Mouse (Mus musculus) frontal cortex, adult 2 months (tissue): ENCODE data around the gene Socs2. TPM values are rescaled to one million over a fixed set of nuclear protein-coding genes. Genes with fewer than 3 reads are reported as not detected.

ENCODE experiments used
- DNase-seq, 2 experiments: peaks; one replicate each; pipeline ENCODE4 v3.0.0; 2022; ENCODE audit warnings: low spot score in 1 of 2; ENCODE audit errors: extremely low spot score in 1 of 2
- polyA plus RNA-seq: library from polyadenylated mRNA; depleted of rRNA; stranded (reverse); fragments of >200 nt; gene quantifications from 2 replicates; pipeline ENCODE4 v1.2.3, GENCODE M21; 2012; rRNA removed

Gene Socs2
- 21.2 and 25.0 TPM in 2 replicates for polyA plus RNA-seq

DNA sequence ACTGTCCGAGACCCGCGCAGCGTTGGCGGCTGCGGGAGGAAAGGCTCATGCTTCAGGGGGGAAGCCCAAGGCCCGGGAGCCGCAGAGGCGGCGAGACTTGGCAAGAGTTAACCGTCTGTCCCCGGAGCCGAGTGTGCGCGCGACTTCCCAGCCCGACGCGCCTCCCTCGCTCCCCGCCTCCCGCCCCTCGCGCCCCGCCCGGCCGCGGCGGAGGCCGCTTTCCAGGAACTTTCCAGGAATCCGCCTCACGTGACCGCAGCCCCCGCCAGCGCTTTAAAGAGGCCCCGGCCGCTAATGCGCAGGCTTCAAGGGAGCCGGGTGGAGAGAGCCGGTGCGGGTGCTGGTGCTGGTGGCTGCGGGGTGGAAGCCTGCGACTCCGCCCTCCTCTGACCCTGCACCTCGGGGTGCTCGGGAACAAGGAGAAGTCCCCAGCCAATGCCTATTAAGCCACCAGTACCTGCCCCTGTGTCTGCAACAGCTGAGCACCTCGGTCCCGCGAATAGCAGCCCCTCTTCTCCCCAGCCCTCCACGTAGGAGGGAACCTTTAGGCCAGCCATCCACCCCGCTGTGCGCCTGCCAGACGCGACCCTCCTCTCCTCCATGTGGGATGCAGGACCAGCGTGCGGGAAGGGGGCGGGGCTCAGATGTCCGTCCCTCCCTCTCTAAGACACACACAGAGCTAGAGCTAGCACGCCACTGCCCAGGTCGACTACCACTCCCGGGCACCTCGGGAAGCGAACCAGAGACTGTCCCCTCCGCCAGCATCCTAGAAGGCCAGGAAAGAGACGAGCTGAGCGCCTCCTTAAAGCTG, at the start of gene Socs2:
Socs2 (minus strand) TSS at position 496 of the 811 bp plus-strand sequence.
- DNase-seq = peak; percentile 80 to 95

DNA sequence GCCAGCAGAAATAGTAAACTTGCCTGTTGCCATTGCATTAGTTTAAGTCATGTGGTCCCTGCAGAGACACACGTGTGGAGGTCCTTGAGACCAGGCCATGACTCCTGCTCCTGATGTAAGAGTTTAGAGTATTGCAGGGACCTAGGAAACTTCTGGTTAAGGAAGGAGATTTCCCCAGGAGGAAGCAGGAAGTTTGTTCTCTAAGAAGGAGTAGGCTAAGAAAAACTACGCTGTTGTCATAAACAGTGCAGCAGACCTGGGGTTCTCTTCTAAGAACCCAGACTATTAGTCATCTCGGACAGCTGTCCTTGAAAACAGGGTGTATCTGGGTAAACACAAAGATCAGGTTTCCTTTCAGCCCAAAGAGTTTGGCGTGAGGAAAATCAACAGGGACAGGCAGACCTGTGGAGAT, 48.5 kb upstream of the Socs2 start:
- no peak for DNase-seq

DNA sequence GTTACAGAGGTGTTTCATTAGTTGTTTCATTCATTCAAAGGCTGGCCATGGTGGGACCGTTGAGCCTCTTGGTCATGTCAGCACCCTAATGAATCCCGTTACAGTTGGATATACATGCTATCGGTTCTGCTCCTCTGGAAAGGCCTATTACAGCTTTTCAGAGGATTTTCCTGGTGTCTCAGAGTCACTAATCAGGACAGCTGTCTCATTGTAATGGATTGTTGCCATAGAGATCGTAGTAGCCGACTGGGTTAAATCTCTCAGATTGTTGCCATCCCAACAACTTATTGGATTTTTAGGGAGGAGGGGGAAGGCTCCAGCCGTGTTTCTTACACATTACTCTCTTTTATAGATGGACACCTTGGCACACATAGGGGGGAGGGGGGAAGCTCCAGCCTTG, 47.5 kb upstream of the Socs2 start:
- DNase-seq = no peak

DNA sequence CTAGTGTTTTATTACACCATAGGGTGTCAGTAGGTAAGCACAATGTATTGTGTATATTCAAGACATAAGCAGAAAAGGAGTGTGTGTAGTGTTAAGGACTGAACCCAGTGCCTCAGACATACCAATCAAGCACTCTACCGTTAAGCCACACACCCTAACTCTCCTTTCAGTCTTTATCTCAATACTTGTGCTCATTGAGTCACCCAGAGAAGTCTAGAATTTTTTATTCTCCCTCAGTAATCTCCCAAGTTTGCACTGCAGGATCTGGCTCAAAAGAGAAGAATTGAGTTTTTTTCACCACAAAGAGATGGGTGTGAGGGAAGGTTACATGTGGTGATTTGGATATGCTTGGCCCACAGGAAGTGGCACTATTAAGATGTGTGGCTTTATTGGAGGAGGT, 45.3 kb upstream of the Socs2 start:
- DNase-seq = no peak

DNA sequence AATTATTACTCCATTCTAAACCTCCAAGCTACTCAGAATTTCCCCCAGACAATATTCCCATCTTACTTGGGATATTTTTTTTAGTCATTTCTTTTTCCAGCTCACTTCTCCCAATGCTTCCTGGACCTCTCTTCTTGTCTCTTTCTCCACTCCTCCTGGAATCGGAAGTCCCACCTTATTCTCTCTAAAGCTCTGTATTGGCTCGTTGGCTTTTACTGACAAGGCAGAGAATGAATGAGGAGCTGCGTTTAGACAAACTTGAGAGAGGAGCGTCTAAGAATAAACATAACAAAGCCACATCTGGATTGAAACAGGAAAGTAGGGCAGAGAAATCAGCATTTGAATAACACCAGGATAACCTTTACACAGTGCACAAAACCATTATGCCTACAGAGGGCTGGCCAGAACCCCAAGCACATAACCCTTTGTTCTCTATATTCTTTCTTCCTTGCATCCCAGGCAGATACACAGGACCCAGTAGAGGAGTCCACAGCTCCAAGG, 44.1 kb upstream of the Socs2 start:
- no peak for DNase-seq

DNA sequence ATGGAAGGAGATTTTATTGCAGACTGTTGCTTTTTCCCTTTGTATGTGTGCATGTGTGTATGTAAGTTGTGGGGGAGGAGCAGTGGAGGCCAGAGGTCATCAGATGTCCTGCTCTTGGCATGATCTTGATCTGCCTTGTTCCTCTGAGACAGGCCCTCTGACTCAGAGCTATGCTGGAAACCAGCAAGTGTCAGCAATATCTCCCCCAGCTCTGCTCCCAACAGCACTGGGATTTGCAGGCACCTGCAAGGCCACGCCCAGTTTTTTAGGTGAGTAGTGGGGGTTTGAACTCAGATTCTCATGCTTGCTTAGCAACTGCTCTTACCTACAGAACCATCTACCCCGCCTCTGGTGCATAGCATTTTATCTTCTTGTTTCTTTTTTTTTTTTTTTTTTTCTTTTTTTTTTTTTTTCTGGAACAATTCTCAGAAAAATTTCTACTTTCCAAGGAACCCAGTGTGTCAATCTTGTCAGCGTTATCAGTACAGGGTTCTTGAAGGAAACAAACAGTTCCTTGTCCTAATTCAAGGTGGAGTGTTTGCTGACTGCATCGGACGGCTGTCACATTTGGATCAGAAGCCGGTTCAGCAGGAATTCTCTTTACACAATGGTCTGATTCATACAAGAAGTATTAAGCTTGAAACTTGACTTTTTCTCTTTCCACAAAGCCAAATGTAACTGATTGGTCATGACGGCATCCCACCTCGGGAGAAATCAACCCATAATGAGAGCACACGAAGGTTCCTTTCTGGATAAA, 41.2 kb upstream of the Socs2 start:
- no peak for DNase-seq

DNA sequence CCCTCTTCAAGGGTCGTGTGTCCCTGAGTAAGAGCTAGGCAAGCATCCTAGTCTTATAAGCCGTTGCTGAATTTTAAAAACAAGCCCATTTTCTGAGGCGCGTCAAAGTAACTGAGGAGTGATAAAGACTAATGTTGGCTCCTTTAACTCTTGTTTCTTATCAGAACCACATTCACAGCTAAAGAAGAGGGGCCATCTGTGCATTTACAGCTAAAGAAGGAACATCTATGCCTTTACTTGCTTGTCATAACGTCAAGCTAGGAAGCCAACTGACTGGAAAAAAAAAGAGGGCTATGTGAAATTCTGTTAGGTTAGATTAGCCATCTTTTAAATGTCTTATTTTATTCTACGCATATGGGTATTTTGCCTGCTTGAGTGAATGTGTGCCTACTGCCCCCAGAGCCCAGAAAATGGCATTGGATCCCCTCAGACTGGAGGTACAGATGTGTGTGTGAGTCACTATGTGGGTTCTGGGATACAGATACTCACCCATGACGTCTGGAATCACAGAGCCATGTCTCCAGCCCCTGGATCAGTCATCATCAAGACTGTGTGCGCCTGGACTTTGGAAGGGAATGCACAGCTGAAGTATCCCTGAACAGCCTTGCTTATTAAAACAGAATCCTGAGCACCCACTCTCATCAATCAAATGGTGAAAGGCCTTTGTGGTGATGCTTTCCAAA, 40.5 kb upstream of the Socs2 start:
- no peak for DNase-seq

DNA sequence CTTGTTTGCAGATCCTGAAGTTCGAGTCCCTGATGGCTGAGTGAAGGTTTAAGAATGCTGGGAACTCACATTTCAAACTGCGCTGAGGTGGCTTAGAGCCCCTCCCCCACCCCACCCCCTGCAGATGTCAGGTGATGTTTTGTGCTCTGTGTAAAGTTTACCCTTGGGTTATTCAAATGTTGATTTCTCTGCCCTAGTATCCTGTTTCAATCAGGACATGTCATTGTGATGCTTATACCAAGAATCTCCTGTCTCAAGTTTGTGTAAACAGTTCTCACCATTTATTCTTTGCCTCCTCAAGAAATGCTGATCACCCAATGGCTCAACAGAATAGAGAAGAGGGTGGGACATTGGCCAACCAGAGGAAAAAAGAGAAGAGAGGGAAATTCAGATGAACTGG, 39.1 kb upstream of the Socs2 start:
- no peak for DNase-seq

DNA sequence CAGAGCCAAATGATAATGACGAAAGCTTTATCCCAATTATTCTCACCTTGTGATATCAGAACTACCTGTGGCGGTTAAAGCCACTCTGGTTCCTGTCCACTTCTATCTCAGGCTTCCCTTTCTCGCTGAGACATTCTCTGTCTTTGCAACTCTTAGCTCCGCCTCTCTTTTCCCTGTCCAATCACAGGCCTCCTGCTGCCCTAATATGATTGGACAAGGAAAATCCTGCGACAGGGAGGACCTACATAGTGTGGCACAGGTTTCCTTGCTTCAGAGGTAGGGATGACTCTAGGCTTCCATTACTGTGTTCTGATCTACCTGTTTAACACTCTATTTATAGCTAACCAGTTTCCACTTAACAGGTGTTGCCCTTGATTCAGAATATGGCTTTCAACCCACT, 36.3 kb upstream of the Socs2 start:
- no peak for DNase-seq

DNA sequence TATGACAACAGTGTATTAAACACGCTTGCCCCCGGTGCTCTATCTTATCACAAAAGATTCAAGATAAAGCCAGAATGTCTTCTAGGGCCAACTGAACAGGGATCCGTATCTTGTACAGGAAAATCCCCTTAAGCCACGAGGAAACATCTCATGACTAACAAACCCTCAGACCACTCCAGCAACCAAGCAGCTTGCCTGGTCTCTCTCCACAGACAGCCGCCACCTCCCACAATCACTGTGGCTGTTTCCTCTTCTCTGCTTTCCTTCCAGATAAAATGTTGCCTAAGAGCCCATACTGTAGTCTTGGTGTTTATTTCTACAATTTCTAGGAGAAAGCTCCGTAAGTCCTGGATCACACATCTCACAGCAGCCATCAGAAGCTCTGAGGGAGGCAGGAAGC, 32.1 kb upstream of the Socs2 start:
- DNase-seq = no peak

DNA sequence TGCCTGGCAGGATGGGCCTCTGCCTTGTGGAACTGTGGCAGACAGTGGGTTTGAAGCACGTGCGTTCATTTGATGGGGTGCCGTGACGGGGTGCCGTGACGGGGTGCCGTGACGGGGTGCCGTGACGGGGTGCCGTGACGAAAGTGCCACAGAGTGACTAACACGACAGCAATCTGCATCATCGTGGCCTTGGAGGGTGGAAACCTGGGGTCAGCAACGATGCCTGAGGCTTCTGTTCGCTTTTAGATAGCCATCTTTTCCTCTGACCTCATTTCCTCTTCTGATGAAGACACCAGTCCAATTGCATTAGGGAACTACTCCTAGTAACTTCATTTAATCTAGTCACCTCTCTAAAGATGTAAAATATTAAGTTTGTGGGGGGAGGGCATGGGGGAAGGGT, 31.0 kb upstream of the Socs2 start:
- no peak for DNase-seq

DNA sequence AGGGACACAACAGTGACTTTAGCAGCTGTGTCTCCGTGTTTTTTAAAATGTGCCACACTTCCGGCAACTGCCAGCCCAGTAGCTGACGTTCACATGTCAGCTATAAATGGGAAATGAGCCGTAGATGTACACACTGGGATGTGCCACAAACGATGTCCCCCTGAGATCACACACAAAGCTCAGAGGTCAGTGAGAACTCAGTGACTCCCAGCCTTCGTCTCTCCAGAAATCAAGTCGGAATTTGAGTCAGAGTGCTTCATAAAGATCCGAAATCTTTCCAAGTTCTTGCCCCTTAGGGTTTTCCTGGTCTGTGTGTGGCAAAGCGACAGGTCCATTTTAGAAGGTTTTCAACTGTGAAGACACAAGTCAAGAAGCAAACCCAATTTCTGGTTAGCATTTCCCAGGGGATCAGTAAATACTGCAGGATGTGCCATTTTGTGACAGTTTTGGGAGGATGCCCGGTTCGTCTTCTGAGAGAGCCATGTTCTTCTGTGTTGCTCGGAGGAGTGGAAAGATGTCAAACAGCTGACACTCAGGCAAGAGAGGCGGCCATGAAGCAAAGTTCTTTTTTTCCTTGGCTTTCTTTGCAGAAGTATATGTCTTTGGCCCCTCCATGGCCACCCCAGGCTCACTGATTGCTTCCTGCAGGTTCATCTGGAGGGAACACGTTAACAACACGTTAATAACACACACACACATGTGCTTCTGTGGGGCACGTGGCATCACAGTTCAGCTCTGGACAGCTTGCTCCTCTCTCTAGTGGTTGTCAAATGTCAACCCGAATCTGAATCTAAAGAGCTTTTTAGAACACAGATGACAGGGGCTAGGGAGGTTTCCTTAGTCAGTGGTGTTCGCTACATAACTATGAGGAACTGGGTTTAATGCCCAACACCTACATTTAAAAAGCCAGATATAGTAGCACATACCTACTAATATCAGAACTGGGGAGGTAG, 28.4 kb upstream of the Socs2 start:
- no peak for DNase-seq

DNA sequence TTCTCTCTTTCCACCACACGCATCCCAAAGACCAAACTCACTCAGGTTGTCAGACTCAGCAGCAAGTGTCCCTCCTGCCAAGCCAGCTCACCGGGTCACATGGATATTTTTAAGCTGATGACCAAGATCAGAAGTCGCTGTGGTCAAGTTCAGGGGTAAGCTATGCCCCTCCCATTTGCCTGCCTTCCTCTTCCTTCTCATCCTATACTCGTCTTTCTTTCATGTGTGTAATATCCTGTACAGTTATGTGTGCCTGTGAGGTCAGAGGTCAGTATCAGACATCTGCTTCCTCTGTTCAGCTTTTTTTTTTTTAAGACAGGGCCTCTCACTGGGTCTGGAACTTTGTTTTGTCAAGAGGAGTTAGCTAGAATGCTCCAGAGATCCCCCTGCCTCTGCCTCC, 25.4 kb upstream of the Socs2 start:
- no peak for DNase-seq

DNA sequence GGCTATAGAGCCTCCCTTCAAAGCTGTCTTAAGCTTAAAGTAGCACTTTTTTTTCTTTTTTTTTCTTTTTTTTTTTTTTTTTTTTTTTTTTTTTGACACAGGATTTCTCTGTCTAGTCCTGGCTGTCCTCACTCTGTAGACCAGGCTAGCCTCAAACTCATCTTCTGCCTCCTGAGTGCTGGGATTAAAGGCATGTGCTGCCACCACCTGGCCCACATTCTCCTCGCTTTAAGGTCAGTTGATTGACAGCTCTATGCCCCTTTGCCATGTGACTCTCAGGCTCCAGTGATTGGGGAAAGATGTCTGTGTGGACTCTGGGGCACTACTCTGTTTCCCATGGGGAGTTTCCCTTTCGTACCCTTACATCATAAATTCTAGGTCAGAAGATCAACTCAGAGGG, 23.6 kb upstream of the Socs2 start:
- no peak for DNase-seq

DNA sequence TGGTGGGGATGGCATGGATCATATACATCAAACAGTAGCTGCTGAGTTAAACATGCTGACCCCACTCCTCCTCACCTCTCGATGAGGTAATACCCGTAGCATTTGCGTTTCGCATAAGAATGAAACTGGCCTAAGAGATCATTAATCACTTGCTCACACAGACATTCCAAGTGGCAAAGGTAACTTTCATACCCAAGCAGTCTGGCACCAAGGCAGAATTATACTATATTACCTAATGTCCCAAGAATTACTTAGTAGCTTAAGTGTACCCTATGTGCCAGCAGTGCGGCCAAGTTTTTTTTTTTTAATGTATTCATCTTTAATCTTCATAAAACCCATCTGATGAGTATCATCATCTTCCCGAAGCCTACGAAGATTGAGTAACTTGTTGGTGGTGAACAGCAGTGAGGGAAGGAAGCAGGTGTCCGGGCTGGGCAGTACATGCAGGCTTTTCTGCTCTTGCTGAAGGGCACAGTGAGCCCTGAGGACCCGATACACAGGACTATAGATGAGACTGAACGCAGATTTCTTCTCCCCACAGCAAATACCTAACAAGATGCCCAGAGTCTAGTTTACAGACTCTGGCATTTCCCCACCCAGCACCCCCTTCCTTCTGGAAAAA, 22.8 kb upstream of the Socs2 start:
- DNase-seq = no peak

DNA sequence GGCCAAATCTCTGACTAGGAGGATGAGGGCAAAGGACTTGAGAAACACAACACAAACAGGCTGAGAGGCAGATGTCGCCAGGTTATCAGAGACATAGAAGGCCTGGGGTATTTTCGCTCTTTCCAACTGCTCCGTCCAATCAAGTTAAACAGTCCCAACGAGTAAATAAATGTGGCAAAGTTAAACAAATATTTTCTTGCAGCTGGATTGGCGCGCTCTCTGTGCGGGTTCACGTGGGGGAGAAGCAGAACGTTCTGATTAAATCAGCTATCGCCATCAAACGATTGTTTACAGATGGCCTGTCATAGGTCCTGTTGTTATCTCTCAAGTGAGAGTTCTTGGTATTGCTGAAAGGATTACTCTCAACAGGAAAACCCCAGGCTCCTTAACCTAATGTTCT, 22.0 kb upstream of the Socs2 start:
- no peak for DNase-seq

DNA sequence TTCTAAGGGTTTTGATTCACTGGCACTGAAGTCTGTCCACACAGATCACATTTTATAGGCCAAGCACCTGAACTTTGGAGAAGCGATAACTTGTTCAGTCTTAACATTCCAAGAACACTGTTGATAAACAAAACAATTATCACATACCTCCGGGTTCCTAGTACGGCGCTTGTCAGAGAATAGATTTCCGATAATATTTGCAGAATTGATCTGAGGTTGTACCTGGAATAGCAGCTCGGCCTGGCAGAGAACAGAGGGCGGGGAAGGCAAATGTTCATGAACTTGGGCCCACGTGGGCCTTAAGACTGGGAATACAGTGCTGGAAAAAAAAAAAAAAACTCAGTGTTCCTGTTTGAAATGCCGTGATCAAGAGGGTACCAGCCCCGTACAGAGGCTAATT, 13.3 kb upstream of the Socs2 start:
- DNase-seq = no peak

DNA sequence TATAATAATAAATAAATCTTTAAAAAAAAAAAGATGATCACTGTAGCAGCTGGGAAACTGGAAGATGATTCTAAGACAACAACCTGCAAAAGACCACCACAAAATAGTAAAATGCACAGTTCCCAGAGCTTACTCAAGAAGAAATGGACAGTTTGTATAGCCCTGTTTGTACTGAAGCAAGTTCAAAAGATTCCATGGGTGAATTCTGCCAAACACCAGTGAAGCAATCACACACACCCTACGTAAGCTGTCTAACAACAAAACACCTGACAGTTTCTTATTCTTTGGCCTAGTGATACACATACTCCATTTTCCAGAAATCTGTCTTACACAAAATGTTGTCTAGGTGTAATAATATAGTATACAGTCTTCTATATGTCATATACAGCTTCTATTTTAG, 12.1 kb upstream of the Socs2 start:
- DNase-seq = no peak

DNA sequence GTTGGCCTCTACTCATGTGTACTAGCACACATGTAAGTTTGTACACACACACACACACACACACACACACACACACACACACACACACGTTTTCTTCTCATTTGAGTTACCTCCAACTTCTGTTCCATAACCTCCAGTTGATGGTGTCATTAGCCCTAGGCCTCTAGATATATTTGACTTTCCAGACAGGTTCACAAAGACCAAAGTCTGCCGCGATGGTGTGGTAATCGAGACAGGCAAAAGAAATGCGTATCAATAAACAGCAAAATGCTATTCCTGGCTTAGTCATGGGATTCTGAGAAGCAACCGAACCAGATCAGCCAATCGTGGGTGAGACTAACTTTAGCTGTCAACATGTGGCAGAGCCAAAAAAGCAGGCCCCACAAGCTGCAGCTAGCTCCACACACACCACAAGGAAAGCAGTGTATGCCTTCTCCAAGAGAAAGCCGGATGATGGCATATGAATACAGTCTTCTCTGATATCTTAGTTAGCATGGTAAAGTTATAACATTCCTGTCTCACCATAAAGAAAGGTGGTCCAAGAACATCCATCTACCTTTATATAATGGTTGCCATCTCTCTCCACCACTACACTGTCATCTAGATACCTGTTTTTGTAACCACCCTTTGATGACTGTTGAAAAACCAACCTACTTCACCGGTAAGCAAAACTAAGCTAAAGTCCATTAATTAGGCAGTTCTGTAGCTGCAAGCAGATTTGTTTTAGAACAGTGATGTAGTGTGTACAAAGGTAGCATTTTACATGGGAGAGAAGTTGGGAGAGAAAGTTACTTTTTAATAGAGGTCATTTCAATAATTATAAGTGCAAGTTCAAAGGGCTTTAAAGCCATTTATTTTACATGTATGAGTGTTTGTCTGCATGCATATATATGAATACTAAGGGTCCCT, 9.5 kb upstream of the Socs2 start:
- no peak for DNase-seq
